Mouse (Mus musculus) limb, embryonic 15.5 days (tissue): ENCODE measurements around the gene Gucy1b2. TPM values are rescaled to one million over a fixed set of nuclear protein-coding genes. Genes with fewer than 3 reads are reported as not detected.

Experiments used
- ATAC-seq: fragments of 200-750 bp; cut with Nextera tagmentation; 2 replicates; pipeline ENCODE4 v1.8.0; 2017; ENCODE audit warnings: low read depth, moderate TSS enrichment; ENCODE audit not compliant: insufficient number of reproducible peaks, low FRiP score, low TSS enrichment
- H3K27ac ChIP-seq: fragments of 300-500 bp; sonication (generic); 2 replicates; pipeline ENCODE4 v1.5.1; 2015; ENCODE audit warnings: moderate library complexity, mild to moderate bottlenecking, inconsistent platforms
- H3K27me3 ChIP-seq: fragments of 300-500 bp; sonication (generic); 2 replicates; pipeline ENCODE4 v1.6.1; 2015; ENCODE audit warnings: inconsistent platforms
- H3K36me3 ChIP-seq: fragments of 300-500 bp; sonication (generic); 2 replicates; pipeline ENCODE4 v1.6.1; 2015; ENCODE audit warnings: inconsistent platforms
- H3K4me1 ChIP-seq: fragments of 300-500 bp; sonication (generic); 2 replicates; pipeline ENCODE4 v1.6.1; 2015; ENCODE audit warnings: inconsistent platforms
- H3K4me2 ChIP-seq: fragments of 300-500 bp; sonication (generic); 2 replicates; pipeline ENCODE4 v1.6.1; 2015; ENCODE audit warnings: mild to moderate bottlenecking, inconsistent platforms
- H3K4me3 ChIP-seq: fragments of 300-500 bp; sonication (generic); 2 replicates; pipeline ENCODE4 v1.5.1; 2015; ENCODE audit warnings: mild to moderate bottlenecking, inconsistent platforms
- H3K9ac ChIP-seq: fragments of 300-500 bp; sonication (generic); 2 replicates; pipeline ENCODE4 v1.6.1; 2015; ENCODE audit warnings: inconsistent platforms
- H3K9me3 ChIP-seq: fragments of 300-500 bp; sonication (generic); 2 replicates; pipeline ENCODE4 v1.6.1; 2016; ENCODE audit warnings: inconsistent platforms
- WGBS: fragments of 180-500 bp; shearing (Covaris S2); methylation state at CpG from one replicate; pipeline ENCODE4 v1.1.7; 2015; 5-methylcytosine and 5-hydroxymethylcytosine counted together
- polyA plus RNA-seq: library from polyadenylated mRNA; unstranded; fragments of >200 nt; fragmentation: Nextera tagmentation; extraction: Ambion mirVana; gene quantifications from 2 replicates; pipeline ENCODE4 v1.2.1, GENCODE M21; 2015

Gene Gucy1b2
- polyA plus RNA-seq = 0.09 and 0.31 TPM in 2 replicates

GRCm38 (mm10) chr14:62456239-62456747 is at the start of gene Gucy1b2:
Gene Gucy1b2, minus strand, starts transcription at chr14:62456289.
- Histone ChIP-seq H3K36me3 (no peaks in the 10 kb centered on the region), H3K27ac (no peak within 1 kb of the TSS), H3K4me1 (no peaks in the 10 kb centered on the region), H3K9me3 (no peaks in the 10 kb centered on the region), H3K4me2 (no peak within 1 kb of the TSS), H3K9ac (no peak within 1 kb of the TSS), H3K27me3 (peaks cover 3% of the 10 kb centered on the region; the same call in 1 of the 2 replicates), H3K4me3 (no peak within 1 kb of the TSS)
- 77% methylated on average over 9 of the region's 9 CpGs for WGBS
- no peak for ATAC-seq

- WGBS = 71% methylated on average over 7 of the region's 7 CpGs
- no peak for ATAC-seq
These were observed 41.3 kb upstream of the Gucy1b2 start for GRCm38 (mm10) chr14:62497391-62497790.

GRCm38 (mm10) chr14:62496501-62496900 is 40.4 kb upstream of the Gucy1b2 start:
- ATAC-seq = no peak

More at GRCm38 (mm10) chr14:62497391-62497790, 41.3 kb upstream of the Gucy1b2 start:
- Histone ChIP-seq H3K9ac (no peak overlapping the region), H3K4me1 (no peaks in the 10 kb centered on the region), H3K4me3 (no peak overlapping the region), H3K36me3 (no peaks in the 10 kb centered on the region), H3K27ac (no peak overlapping the region), H3K27me3 (no peaks in the 10 kb centered on the region), H3K4me2 (no peak overlapping the region), H3K9me3 (no peaks in the 10 kb centered on the region)

GRCm38 (mm10) chr14:62493456-62493855 is 37.4 kb upstream of the Gucy1b2 start:
- no peak overlapping the region for H3K4me2 ChIP-seq
- no peaks in the 10 kb centered on the region for H3K9me3 ChIP-seq
- no peak overlapping the region for H3K27ac ChIP-seq
- no peaks in the 10 kb centered on the region; the same call in 1 of the 2 replicates for H3K4me1 ChIP-seq
- no peaks in the 10 kb centered on the region for H3K36me3 ChIP-seq
- H3K9ac ChIP-seq = no peak overlapping the region
- H3K4me3 ChIP-seq = no peak overlapping the region
- H3K27me3 ChIP-seq = no peaks in the 10 kb centered on the region
- ATAC-seq = no peak
- WGBS = 62% methylated on average over 5 of the region's 5 CpGs

More at GRCm38 (mm10) chr14:62496501-62496900, 40.4 kb upstream of the Gucy1b2 start:
- no peak overlapping the region for H3K4me2 ChIP-seq
- H3K9ac ChIP-seq = no peak overlapping the region
- no peak overlapping the region for H3K27ac ChIP-seq
- H3K27me3 ChIP-seq = no peaks in the 10 kb centered on the region
- H3K36me3 ChIP-seq = no peaks in the 10 kb centered on the region
- 46% methylated on average over 1 of the region's 1 CpGs for WGBS
- no peaks in the 10 kb centered on the region; the same call in 1 of the 2 replicates for H3K4me1 ChIP-seq
- H3K4me3 ChIP-seq = no peak overlapping the region
- no peaks in the 10 kb centered on the region for H3K9me3 ChIP-seq

- Histone ChIP-seq H3K27me3 (no peaks in the 10 kb centered on the region), H3K4me3 (no peak overlapping the region), H3K4me2 (no peak overlapping the region), H3K9me3 (no peaks in the 10 kb centered on the region), H3K4me1 (no peaks in the 10 kb centered on the region; the same call in 1 of the 2 replicates), H3K36me3 (no peaks in the 10 kb centered on the region), H3K9ac (no peak overlapping the region), H3K27ac (no peak overlapping the region)
- ATAC-seq = no peak
- WGBS = 34% methylated on average over 16 of the region's 16 CpGs
These were observed 36.2 kb upstream of the Gucy1b2 start for GRCm38 (mm10) chr14:62492196-62492850.

GRCm38 (mm10) chr14:62488270-62488669 is 32.2 kb upstream of the Gucy1b2 start:
- no peak overlapping the region for H3K4me3 ChIP-seq
- WGBS = 83% methylated on average over 7 of the region's 7 CpGs
- H3K36me3 ChIP-seq = no peaks in the 10 kb centered on the region
- ATAC-seq = no peak
- no peak overlapping the region for H3K9ac ChIP-seq
- no peaks in the 10 kb centered on the region for H3K9me3 ChIP-seq
- H3K27me3 ChIP-seq = no peaks in the 10 kb centered on the region
- no peak overlapping the region for H3K27ac ChIP-seq
- no peaks in the 10 kb centered on the region; the same call in 1 of the 2 replicates for H3K4me1 ChIP-seq
- no peak overlapping the region for H3K4me2 ChIP-seq

GRCm38 (mm10) chr14:62481381-62481780 is 25.3 kb upstream of the Gucy1b2 start:
- no peaks in the 10 kb centered on the region for H3K9me3 ChIP-seq
- H3K27ac ChIP-seq = no peak overlapping the region
- peaks cover 7% of the 10 kb centered on the region for H3K4me1 ChIP-seq
- WGBS = 43% methylated on average over 8 of the region's 8 CpGs
- no peaks in the 10 kb centered on the region for H3K27me3 ChIP-seq
- no peak overlapping the region for H3K9ac ChIP-seq
- ATAC-seq = no peak
- no peak overlapping the region for H3K4me3 ChIP-seq
- no peaks in the 10 kb centered on the region for H3K36me3 ChIP-seq
- H3K4me2 ChIP-seq = no peak overlapping the region

GRCm38 (mm10) chr14:62479395-62479794 is 23.3 kb upstream of the Gucy1b2 start:
- Histone ChIP-seq H3K4me3 (no peak overlapping the region), H3K4me1 (peaks cover 7% of the 10 kb centered on the region), H3K9ac (no peak overlapping the region), H3K27me3 (no peaks in the 10 kb centered on the region), H3K4me2 (no peak overlapping the region), H3K36me3 (no peaks in the 10 kb centered on the region), H3K9me3 (no peaks in the 10 kb centered on the region), H3K27ac (0 out of 2 replicates have a peak overlapping the region, but pooled peaks have one; percentile 2)
- 26% methylated on average over 6 of the region's 6 CpGs for WGBS
- ATAC-seq = peak; percentile 80

GRCm38 (mm10) chr14:62474481-62474880 is 18.4 kb upstream of the Gucy1b2 start:
- Histone ChIP-seq H3K4me3 (no peak overlapping the region), H3K4me2 (no peak overlapping the region), H3K4me1 (peaks cover 5% of the 10 kb centered on the region), H3K9ac (no peak overlapping the region), H3K27ac (no peak overlapping the region), H3K27me3 (no peaks in the 10 kb centered on the region), H3K9me3 (no peaks in the 10 kb centered on the region), H3K36me3 (no peaks in the 10 kb centered on the region)
- ATAC-seq = no peak
- 64% methylated on average over 1 of the region's 1 CpGs for WGBS

GRCm38 (mm10) chr14:62472061-62472460 is 16.0 kb upstream of the Gucy1b2 start:
- no peak for ATAC-seq
- Histone ChIP-seq H3K27me3 (no peaks in the 10 kb centered on the region), H3K4me1 (no peaks in the 10 kb centered on the region), H3K36me3 (no peaks in the 10 kb centered on the region), H3K9me3 (no peaks in the 10 kb centered on the region), H3K27ac (no peak overlapping the region), H3K4me3 (no peak overlapping the region), H3K4me2 (no peak overlapping the region), H3K9ac (no peak overlapping the region)
- 76% methylated on average over 2 of the region's 2 CpGs for WGBS

- no peak overlapping the region for H3K27ac ChIP-seq
- H3K9me3 ChIP-seq = no peaks in the 10 kb centered on the region
- ATAC-seq = no peak
- H3K4me3 ChIP-seq = no peak overlapping the region
- no peak overlapping the region for H3K9ac ChIP-seq
- no peak overlapping the region for H3K4me2 ChIP-seq
- peaks cover 6% of the 10 kb centered on the region for H3K4me1 ChIP-seq
- H3K36me3 ChIP-seq = no peaks in the 10 kb centered on the region
- no peaks in the 10 kb centered on the region for H3K27me3 ChIP-seq
- WGBS = 84% methylated on average over 5 of the region's 5 CpGs
These were observed 12.7 kb upstream of the Gucy1b2 start for GRCm38 (mm10) chr14:62468753-62469125.

GRCm38 (mm10) chr14:62468119-62468752 is 12.1 kb upstream of the Gucy1b2 start:
- Histone ChIP-seq H3K4me2 (no peak overlapping the region), H3K27ac (no peak overlapping the region), H3K4me3 (no peak overlapping the region), H3K9me3 (no peaks in the 10 kb centered on the region), H3K9ac (no peak overlapping the region), H3K27me3 (no peaks in the 10 kb centered on the region), H3K4me1 (peaks cover 6% of the 10 kb centered on the region), H3K36me3 (no peaks in the 10 kb centered on the region)
- WGBS = 63% methylated on average over 6 of the region's 6 CpGs
- ATAC-seq = no peak
